Mouse (Mus musculus) hindbrain, embryonic 14.5 days (tissue): ENCODE results near the gene Mmgt1. TPM values are rescaled to one million over a fixed set of nuclear protein-coding genes. Genes with fewer than 3 reads are reported as not detected.
A peak's percentile ranks its signal among the peaks of the same experiment; 100 is the strongest.

Experiments used
- ATAC-seq: fragments of 200-750 bp; cut with Nextera tagmentation; 2 replicates; pipeline ENCODE4 v1.8.0; 2017; ENCODE audit warnings: moderate number of reproducible peaks, mild to moderate bottlenecking, moderate TSS enrichment, moderate library complexity; ENCODE audit not compliant: low FRiP score
- DNase-seq: peaks from one replicate; pipeline ENCODE4 v3.0.0-alpha.2; 2015; ENCODE audit warnings: low spot score
- H3K27ac ChIP-seq: fragments of 300-500 bp; sonication (generic); 2 replicates; pipeline ENCODE4 v1.5.1; 2014; ENCODE audit warnings: mild to moderate bottlenecking, moderate library complexity
- H3K27me3 ChIP-seq: fragments of 300-500 bp; sonication (generic); 2 replicates; pipeline ENCODE4 v1.6.1; 2014; ENCODE audit warnings: mild to moderate bottlenecking, low read length, mixed read lengths; ENCODE audit not compliant: control insufficient read depth, insufficient read depth
- H3K36me3 ChIP-seq: fragments of 300-500 bp; sonication (generic); replicated peaks from 2 replicates; pipeline ENCODE4 v1.6.1; 2014; ENCODE audit not compliant: control insufficient read depth, insufficient read depth
- H3K4me1 ChIP-seq: fragments of 300-500 bp; sonication (generic); replicated peaks from 2 replicates; pipeline ENCODE4 v1.6.1; 2014; ENCODE audit warnings: antibody characterized with exemption, low read length, mixed read lengths; ENCODE audit not compliant: control insufficient read depth, insufficient read depth
- H3K4me2 ChIP-seq: fragments of 300-500 bp; sonication (generic); replicated peaks from 2 replicates; pipeline ENCODE4 v1.6.1; 2014; ENCODE audit warnings: mild to moderate bottlenecking, moderate library complexity
- H3K4me3 ChIP-seq: fragments of 300-500 bp; sonication (generic); replicated peaks from 2 replicates; pipeline ENCODE4 v1.5.1; 2014; ENCODE audit warnings: mild to moderate bottlenecking, low read length
- H3K9ac ChIP-seq: fragments of 300-500 bp; sonication (generic); 2 replicates; pipeline ENCODE4 v1.6.1; 2014
- H3K9me3 ChIP-seq: fragments of 300-500 bp; sonication (generic); 2 replicates; pipeline ENCODE4 v1.6.1; 2016; ENCODE audit warnings: low read length; ENCODE audit not compliant: control insufficient read depth
- WGBS: fragments of 180-500 bp; shearing (Covaris S2); extraction: QIAGEN DNeasy Blood & Tissue Kit; methylation state at CpG from one replicate; pipeline ENCODE4 v1.1.7; 2014; 5-methylcytosine and 5-hydroxymethylcytosine counted together
- microRNA-seq: library from miRNA; unstranded; fragments of <30 nt; microRNA quantifications from one replicate; pipeline ENCODE4, GENCODE M21; 2016
- polyA plus RNA-seq: library from polyadenylated mRNA; unstranded; fragments of >200 nt; fragmentation: Nextera tagmentation; extraction: Ambion mirVana; gene quantifications from 2 replicates; pipeline ENCODE4 v1.2.1, GENCODE M21; 2014

The Mmgt1 gene
- polyA plus RNA-seq, 1 experiment from 2014 or later, result 63.8 TPM

DNA sequence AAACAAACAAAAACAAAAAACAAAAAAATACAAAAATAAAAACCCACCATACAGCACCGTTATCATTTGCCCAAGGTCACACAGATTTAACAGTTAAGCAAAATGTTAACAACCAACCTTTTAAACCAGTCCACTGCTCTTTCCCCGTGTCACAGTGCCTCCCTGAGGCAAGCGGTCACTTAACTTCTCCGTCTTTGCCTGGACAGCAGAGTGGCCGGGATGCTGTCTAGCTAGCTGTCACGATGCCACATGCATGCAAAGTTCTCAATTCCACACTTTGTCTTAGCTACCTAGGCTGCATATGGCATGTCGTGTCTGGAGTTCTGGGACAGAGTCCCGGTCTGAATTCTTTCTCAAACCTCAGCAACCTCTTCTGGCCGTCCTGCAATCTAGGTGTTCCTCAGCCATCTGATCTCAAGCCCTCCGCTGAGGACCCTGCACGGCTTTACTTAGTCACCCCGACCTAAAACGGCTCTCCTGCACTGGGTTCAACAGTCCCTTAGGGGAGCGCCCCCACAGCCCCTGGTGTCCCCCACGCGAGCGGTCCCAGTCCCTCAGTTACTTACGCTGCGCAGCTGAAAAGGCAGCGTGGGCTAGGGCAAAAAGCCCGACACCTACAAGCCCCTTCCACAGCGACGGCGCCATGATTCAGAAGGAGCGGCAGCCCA lies 516 bp downstream of the Mmgt1 start:
- Histone ChIP-seq H3K4me1 (peaks cover 5% of the 10 kb centered on the region; the same call in 1 of the 2 replicates), H3K27me3 (no peaks in the 10 kb centered on the region), H3K9me3 (no peaks in the 10 kb centered on the region), H3K4me3 (peak overlapping the region; percentile 70), H3K27ac (peak overlapping the region; percentile 85), H3K4me2 (peak overlapping the region; percentile 54), H3K36me3 (peaks cover 5% of the 10 kb centered on the region; the same call in 1 of the 2 replicates), H3K9ac (peak overlapping the region; percentile 80)
- peak; percentile 78 for ATAC-seq
- peak; percentile 24 for DNase-seq
- WGBS, result 15% methylated on average over 25 of the region's 25 CpGs

DNA sequence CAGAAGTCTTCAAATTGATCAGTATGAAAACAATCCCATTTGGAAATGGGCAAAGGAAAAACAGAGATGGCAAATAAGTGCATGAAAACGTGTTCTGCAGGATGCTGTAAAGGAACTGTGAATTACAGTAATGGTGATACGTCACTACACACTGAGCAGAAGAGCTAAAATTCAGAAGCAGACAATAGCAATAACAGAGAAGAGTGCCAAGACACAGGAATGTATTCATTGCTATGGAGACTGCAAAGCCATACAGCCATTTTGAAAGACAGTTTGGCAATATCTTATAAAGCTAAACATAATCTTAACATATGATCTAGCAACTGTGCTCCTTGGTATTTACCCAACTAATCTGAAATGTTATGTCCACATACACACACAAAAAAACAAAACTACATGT lies 19.7 kb downstream of the Mmgt1 start:
- H3K36me3 ChIP-seq, result no peaks in the 10 kb centered on the region
- 75% methylated on average over 2 of the region's 2 CpGs for WGBS
- H3K4me3 ChIP-seq, result no peak overlapping the region
- no peaks in the 10 kb centered on the region for H3K4me1 ChIP-seq
- no peak overlapping the region for H3K27ac ChIP-seq
- H3K4me2 ChIP-seq, result no peak overlapping the region
- no peak for DNase-seq
- H3K27me3 ChIP-seq, result no peaks in the 10 kb centered on the region
- H3K9ac ChIP-seq, result no peak overlapping the region
- no peak for ATAC-seq
- H3K9me3 ChIP-seq, result no peaks in the 10 kb centered on the region

DNA sequence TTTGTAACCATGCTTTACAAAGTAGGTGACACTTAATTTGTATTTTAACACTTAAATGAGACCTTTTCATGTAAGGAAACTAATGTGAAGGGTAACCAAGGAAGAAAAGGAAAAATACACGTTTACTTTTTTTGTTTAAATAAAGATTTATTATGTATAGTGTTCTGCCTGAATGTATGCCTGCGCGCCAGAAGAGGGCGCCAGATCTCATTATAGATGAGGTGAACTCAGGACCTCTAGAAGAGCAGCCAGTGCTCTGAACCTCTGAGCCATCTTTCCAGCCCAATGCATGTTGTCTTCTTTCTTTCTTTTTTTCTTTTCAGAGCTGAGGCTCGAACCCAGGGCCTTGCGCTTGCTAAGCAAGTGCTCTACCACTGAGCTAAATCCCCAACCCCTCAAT lies 25.4 kb downstream of the Mmgt1 start:
- no peak for DNase-seq
- Histone ChIP-seq H3K4me1 (no peaks in the 10 kb centered on the region), H3K9ac (no peak overlapping the region), H3K27ac (no peak overlapping the region), H3K9me3 (no peaks in the 10 kb centered on the region), H3K4me2 (no peak overlapping the region), H3K4me3 (no peak overlapping the region), H3K27me3 (no peaks in the 10 kb centered on the region), H3K36me3 (no peaks in the 10 kb centered on the region)
- ATAC-seq, result no peak
- 22% methylated on average over 6 of the region's 6 CpGs for WGBS

DNA sequence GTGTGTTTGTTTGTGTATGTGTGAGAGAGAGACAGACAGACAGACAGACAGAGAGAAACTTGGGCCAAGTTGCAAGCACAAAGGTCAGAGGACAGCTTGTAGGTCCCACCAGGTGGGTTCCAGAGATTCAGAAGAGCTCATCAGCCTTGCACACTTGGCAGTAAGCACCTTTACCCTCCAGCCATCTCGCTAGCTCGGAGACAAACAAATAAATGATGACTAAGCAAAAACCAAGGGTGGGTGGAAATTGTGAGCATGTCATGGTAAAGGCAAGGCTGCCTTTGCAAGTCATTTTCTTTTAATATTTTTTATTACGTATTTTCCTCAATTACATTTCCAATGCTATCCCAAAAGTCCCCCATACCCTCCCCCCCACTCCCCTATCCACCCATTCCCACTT lies 44.3 kb downstream of the Mmgt1 start:
- ATAC-seq (no peak), DNase-seq (no peak)
- H3K4me1 ChIP-seq, result no peaks in the 10 kb centered on the region
- no peak overlapping the region for H3K27ac ChIP-seq
- no peaks in the 10 kb centered on the region for H3K9me3 ChIP-seq
- no peak overlapping the region for H3K4me3 ChIP-seq
- WGBS, result 83% methylated on average over 3 of the region's 3 CpGs
- H3K27me3 ChIP-seq, result no peaks in the 10 kb centered on the region
- no peaks in the 10 kb centered on the region for H3K36me3 ChIP-seq
- H3K4me2 ChIP-seq, result no peak overlapping the region
- no peak overlapping the region for H3K9ac ChIP-seq

DNA sequence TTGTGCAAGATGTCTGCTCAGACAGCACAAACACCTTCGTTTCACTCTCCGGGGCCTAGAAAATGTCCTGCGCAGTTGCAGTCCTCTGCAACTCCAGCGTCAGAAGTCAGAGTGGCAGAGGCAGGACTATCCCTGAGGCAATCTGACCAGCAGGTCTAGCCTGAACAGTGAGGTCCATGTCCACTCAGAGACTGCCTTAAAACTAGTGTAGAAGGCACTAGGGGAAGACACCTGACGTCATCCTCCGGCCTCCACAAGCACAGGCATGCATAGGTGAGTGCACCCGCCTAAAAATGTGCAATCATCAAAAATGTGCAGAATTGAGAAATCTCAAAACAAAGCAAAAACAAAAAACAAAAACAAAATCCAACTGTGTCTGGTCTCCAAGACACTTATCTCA lies 48.4 kb downstream of the Mmgt1 start, which contains the start of gene Gm648:
Gm648 (minus strand) TSS at position 101 of the 400 bp plus-strand sequence.
- ATAC-seq, result no peak
- H3K36me3 ChIP-seq, result no peaks in the 10 kb centered on the region
- DNase-seq, result no peak
- no peak within 1 kb of the TSS for H3K4me3 ChIP-seq
- WGBS, result 88% methylated on average over 7 of the region's 7 CpGs
- no peak within 1 kb of the TSS for H3K9ac ChIP-seq
- H3K27me3 ChIP-seq, result no peaks in the 10 kb centered on the region
- H3K4me2 ChIP-seq, result no peak within 1 kb of the TSS
- no peaks in the 10 kb centered on the region for H3K4me1 ChIP-seq
- no peaks in the 10 kb centered on the region for H3K9me3 ChIP-seq
- no peak within 1 kb of the TSS for H3K27ac ChIP-seq

DNA sequence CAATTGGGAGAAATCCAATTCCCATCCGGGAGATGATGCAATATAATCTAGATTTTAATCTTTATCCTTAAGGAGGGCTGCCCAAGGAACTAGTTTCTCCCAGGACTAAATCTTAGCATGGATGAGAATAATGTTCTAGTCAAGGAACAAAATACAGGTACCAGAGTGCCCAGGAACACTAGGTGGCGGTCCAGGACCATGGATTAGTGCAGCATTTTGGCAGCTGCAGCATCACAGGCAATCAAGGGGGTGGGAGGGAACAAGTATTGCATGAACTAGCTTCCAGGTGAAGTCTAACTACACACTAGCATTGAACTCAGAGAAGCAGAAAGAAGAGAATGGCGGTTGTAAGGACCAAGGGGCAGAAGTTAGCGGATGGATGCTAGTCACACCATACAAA lies 60.7 kb downstream of the Mmgt1 start:
- 48% methylated on average over 4 of the region's 4 CpGs for WGBS
- Histone ChIP-seq H3K9me3 (no peaks in the 10 kb centered on the region), H3K27me3 (no peaks in the 10 kb centered on the region), H3K4me3 (no peak overlapping the region), H3K4me2 (no peak overlapping the region), H3K9ac (no peak overlapping the region), H3K36me3 (no peaks in the 10 kb centered on the region), H3K4me1 (no peaks in the 10 kb centered on the region), H3K27ac (no peak overlapping the region)
- no peak for ATAC-seq
- peak; percentile 60 for DNase-seq

Small RNA genes within 50 kb of the gene (microRNA-seq; reads per million reads assigned to microRNA genes)
- gene Mir5116, result not detected

Other genes with a start within 250 kb of the Mmgt1 start
- gene Smim10l2a, start 223.5 kb downstream of the Mmgt1 start, polyA plus RNA-seq, result 30.2 and 34.4 TPM in 2 replicates
- 1.1 and 1.9 TPM in 2 replicates for gene Gm2174, start 150.1 kb downstream of the Mmgt1 start, polyA plus RNA-seq
- gene Ints6l, start 143.2 kb downstream of the Mmgt1 start, polyA plus RNA-seq, result 19.2 and 19.6 TPM in 2 replicates
- gene Gm10477, start 73.3 kb downstream of the Mmgt1 start, polyA plus RNA-seq, result not detected in 2 replicates
- gene Gm648, start 48.5 kb downstream of the Mmgt1 start, polyA plus RNA-seq, result not detected in 2 replicates
- gene Slc9a6, start 11.7 kb upstream of the Mmgt1 start, polyA plus RNA-seq, result 53.3 and 69.0 TPM in 2 replicates
- 192 and 215 TPM in 2 replicates for gene Fhl1, start 133.7 kb upstream of the Mmgt1 start, polyA plus RNA-seq
- gene Map7d3, start 224.3 kb upstream of the Mmgt1 start, polyA plus RNA-seq, result 0.60 and 0.72 TPM in 2 replicates